Mouse (Mus musculus): ENCODE measurements around the gene Hist1h2af.
"Not testable (repeated sequence)": the region's sequence is repeated elsewhere in the genome, so short reads cannot be mapped to it uniquely, and the experiment has no call there.

Gene Hist1h2af

DNA sequence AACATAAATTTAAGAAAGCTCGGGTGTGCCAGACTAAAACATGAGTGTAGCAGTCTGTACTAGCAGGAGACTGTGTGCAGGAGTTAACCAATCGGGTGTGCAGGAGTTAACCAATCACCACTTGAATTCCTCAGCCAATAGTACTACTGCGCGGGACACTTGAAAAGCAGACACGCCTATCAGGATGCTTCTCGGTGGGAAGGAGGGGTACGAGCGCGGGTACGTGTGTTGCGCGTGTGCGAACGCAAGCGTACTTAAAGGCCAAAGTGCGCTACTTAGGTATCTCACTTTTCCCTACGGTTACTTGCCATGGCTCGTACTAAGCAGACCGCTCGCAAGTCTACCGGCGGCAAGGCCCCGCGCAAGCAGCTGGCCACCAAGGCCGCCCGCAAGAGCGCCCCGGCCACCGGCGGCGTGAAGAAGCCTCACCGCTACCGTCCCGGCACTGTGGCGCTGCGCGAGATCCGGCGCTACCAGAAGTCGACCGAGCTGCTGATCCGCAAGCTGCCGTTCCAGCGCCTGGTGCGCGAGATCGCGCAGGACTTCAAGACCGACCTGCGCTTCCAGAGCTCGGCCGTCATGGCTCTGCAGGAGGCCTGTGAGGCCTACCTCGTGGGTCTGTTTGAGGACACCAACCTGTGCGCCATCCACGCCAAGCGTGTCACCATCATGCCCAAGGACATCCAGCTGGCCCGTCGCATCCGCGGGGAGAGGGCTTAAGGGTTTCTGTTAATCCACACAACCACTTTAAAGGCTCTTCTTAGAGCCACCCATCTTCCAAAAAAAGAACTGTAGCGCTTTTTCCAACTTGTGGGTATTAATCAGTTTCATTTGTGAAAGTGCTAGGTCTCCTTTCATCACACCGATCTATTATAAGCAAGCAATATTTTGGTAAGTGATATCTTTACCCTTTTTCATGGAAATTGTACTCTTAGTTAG is 1.7 kb downstream of the Hist1h2af start, which contains the start of gene Hist1h3g:
Hist1h3g (plus strand) TSS at position 286 of the 939 bp plus-strand sequence.
- DNase-seq (ENCODE audit: low spot score) = peak; percentile 99

DNA sequence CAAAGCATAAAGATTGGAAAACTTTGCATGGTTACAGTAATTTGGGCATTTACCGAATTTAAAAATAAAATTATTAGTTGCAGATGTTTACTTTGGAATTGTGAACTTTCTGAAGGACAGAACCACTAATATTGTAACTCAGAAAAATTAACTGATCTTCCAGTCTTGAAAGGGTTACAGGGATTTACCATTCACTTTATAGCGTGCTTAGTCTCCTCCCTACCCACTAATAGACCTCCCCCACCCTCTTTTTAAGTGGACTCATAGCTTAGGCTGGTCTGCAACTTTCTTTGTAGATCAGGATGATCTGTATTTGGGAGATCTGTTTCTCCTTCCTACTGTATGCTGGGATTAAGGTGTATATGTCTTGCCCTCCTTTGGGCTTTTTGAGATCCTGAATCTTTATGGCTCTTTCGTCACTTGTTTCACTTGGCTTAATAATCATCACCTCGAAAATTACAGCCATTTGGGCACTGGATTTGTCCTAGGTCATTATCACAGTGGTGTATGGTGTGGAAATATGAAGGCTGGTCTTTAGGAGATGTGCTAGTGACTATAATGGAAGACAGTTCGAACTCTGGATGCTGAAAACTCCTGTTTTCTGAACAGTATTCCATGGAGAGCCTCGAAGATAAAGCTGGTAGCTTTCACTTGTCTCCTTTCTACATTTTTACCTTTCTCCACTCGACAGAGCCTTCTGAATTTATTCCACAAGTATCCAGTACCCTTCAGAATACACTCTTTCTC is 2.5 kb downstream of the Hist1h2af start:
- no peak for DNase-seq (ENCODE audit: low spot score)

DNA sequence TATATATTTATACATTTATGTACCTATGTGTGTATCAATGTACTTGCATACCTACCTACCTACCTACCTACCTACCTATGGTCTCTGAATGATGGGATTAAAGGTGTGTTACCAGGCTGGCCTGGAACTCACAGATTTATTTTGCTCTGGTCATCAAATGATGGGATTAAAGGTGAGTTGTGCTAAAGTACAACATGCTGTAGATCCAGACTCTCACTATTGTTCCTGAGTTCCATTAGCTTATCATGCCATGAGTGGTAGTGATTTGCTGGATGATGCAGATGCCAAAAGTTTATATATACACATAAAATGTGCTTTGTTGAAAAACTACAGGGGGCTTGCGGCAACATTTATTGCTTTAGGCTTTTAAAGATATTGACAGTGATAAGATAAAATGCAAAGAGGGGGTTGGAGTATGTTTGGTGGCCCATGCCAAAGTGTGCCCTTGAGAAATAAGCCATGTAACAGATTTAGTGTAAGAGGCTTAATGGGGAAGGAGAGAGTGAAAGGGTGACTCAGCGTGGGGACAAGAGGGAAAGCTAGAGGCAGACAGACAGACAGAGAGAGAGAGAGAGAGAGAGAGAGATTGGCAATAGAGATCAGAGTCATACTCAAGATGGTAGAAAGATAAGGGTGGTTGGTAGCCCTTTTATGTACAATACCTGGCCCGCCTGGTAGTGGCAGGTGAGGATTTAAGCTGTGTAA is 3.5 kb downstream of the Hist1h2af start:
- no peak for DNase-seq (ENCODE audit: low spot score)

DNA sequence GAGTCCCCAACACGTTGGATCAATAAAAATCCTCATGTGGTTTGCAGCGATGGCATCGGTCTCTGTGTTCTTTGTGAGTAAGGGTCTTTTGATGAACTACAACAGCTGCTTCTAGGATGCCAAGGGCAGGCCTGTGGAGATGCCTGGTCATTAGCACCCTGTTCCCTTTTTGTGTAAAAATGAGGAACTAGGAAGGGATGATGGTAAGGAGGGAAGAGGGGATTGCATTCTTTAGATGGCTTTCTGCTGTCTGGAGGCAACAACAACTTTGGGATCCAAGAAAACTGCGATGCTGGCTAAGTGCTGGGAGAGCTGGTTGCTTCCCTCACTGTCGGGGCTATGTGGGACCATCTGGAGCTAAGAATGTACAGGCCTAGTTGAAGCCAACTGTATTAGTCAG is 4.5 kb downstream of the Hist1h2af start:
- DNase-seq (ENCODE audit: low spot score) = no peak

DNA sequence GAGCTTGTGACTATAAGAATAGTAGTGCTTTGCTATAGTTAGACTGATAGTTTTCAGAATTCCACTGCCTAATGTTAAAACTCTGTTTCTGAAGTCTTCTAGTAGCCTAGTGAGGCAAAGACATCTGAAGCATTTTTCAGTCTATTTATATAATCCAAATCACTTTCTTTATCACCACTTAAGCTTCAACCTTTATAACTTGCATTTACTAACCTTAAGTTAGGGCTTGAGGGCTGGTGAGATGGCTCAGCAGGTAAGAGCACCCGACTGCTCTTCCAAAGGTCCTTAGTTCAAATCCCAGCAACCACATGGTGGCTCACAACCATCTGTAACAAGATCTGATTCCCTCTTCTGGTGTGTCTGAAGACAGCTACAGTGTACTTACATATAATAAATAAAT is 6.1 kb downstream of the Hist1h2af start:
- DNase-seq (ENCODE audit: low spot score) = not testable (repeated sequence)

DNA sequence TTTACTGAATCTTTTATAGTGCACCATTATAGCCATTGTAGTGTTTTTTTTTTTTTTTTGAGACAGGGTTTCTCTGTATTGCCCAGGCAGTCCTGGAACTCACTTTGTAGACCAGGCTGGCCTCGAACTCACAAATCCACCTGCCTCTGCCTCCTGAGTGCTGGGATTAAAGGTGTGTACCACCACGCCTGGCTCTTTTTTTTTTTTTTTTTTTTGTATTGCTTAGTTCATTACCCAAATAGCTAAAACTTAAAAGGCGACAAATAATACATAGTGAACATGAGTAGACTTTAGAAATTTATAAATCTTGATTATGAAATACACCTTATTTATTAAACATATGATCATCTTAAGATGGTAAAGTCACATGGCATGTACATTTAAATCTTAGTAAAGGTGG is 7.8 kb downstream of the Hist1h2af start:
- no peak for DNase-seq (ENCODE audit: low spot score)

DNA sequence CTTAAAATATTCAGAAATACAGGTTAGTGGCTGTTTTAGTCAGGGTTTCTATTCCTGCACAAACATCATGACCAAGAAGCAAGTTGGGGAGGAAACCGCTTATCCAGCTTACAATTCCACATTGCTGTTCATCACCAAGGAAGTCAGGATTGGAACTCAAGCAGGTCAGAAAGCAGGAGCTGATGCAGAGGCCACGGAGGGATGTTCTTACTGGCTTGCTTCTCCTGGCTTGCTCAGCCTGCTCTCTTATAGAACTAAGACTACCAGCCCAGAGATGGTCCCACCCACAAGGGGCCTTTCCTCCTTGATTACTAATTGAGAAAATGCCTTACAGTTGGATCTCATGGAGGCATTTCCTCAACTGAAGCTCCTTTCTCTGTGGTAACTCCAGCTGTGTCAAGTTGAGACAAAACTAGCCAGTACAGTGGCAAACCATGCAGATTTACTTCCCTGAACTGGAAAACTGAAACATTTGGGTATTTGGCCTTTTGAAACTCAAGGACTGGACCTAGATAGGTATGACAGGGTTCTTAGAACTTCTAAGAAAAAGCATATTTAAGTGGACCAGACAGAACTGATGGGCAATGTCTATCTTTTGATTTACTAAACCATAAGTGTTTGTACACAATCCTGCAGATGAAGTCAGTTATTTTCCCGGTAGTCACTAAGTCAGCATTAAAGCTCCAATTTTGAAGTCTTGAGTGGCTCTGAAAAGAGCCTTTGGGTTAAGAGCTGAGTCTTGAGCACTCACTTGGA is 8.7 kb downstream of the Hist1h2af start:
- DNase-seq (ENCODE audit: low spot score) = not testable (repeated sequence)

DNA sequence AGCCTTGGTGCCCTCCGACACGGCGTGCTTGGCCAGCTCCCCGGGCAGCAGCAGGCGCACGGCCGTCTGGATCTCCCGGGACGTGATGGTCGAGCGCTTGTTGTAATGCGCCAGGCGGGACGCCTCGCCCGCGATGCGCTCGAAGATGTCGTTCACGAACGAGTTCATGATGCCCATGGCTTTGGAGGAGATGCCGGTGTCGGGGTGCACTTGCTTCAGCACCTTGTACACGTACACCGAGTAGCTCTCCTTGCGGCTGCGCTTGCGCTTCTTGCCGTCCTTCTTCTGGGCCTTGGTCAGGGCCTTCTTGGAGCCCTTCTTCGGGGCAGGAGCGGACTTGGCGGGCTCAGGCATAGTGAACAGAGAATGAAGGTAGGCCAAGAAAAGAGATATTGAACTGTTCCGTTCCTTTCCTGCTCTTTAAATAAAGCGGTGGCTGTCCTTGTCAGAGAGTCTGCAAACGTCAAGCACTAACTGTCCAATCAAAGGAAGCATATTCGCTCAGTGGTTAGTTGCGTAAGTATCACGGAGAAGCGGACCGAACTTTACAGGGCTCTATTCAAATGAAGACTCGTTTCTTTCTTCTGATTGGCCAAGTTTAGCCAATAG is 9.4 kb downstream of the Hist1h2af start, which contains the start of gene Hist1h2bh:
Hist1h2bh (minus strand) TSS at position 394 of the 609 bp plus-strand sequence.
- peak; percentile 95 for DNase-seq (ENCODE audit: low spot score)

DNA sequence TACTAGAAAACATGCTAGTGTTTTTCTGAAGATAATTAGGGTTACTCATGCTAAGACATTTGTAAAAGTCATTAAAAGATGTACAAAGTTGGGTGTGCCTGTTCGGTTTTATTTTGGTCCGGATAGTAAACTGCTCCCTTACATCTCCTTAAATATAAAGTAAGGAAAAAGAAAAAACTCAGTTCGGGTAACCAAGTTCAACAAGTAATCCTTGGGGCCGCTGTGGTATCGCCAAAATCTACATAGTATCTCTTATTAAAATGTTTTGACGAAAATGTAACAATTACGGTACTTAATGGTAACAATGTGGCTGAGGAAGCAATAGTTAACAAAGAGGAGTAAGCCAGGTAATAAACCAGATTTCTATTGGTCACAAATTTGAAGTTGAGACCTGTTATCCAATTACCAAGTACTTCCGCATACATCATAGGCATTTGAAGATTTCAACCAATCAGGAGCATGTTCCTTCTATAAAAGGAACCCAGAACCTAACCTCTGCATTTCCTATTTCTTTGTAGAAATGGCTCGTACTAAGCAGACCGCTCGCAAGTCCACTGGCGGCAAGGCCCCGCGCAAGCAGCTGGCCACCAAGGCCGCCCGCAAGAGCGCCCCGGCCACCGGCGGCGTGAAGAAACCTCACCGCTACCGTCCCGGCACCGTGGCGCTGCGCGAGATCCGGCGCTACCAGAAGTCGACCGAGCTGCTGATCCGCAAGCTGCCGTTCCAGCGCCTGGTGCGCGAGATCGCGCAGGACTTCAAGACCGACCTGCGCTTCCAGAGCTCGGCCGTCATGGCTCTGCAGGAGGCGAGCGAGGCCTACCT is 10.5 kb downstream of the Hist1h2af start, which contains the start of gene Hist1h3f:
Hist1h3f (plus strand) TSS at position 88 of the 822 bp plus-strand sequence.
- DNase-seq (ENCODE audit: low spot score) = peak; percentile 92

DNA sequence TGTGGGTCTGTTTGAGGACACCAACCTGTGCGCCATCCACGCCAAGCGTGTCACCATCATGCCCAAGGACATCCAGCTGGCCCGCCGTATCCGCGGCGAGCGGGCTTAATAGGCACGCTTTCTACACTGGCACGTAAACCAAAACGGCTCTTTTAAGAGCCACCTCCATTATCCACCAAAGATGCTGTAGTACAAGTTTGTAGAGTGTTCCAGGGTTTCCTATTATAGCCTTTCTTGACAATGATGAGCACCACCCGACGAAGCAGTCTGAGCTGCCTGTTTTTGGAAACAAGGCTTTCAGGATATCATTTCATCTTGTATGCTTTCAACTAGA is 11.0 kb downstream of the Hist1h2af start:
- DNase-seq (ENCODE audit: low spot score) = not testable (repeated sequence)

DNA sequence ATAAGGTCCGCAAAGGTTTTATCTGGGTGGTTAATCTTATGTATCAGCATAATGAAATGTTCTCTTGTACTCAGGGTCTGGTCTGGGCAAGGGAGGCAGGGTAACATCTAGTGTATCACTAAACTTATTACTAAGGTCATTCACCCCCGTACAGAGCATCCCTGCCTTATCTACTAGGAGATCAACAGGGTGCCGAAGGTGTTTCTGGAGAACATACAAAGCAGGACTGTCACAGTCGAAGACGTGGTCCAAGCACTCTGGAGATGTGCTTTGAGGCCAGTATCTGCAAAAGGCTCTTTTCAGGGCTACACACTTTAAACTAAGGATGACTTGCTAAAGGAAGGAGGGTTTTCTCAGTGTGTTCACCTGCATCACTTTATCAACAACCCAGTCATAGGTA is 13.0 kb downstream of the Hist1h2af start:
- DNase-seq (ENCODE audit: low spot score) = no peak

DNA sequence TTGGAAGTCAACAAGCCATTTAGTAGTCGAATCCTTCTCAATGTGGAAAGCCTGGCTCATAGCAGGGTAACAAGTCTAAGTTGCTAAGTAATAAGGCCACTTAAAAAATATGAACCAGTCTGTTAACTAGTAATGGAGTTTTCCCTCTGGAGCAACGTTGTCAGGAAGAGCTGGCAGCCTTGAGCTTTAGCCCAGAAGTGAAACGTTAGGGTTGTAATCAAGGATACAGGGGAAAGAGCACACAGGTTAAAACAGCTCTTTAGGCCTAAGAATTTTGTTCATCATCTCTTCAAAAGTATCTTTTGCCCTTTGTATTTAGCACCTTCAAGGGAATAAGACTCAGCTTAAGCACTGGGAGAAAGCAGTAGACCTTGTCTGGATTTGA is 17.0 kb downstream of the Hist1h2af start:
- peak; percentile 63 for DNase-seq (ENCODE audit: low spot score)

DNA sequence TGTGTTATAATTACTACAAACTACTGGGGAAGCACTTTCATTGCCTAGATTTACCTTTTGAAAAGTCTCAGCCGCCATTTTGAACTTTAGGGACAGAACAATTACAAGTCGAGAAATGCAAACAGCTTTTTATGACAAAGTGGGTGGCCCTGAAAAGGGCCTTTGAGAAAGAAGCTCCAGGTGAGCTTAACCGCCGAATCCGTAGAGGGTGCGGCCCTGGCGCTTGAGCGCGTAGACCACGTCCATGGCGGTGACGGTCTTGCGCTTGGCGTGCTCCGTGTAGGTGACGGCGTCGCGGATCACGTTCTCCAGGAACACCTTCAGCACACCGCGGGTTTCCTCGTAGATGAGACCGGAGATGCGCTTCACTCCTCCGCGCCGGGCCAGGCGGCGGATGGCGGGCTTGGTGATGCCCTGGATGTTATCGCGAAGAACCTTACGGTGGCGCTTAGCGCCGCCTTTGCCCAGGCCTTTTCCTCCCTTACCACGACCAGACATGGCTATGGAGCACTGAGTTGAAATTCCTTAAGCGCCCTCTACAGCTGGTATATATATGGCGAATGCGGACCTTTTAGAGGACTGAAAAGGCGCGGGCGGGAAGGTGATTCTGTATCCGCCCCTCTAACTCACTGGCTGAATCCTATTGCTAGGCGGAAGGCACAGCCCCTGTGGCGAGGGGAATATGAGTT is 17.6 kb downstream of the Hist1h2af start, which contains the start of gene Hist1h4f:
Hist1h4f (minus strand) TSS at position 503 of the 689 bp plus-strand sequence.
- peak; percentile 95 for DNase-seq (ENCODE audit: low spot score)

DNA sequence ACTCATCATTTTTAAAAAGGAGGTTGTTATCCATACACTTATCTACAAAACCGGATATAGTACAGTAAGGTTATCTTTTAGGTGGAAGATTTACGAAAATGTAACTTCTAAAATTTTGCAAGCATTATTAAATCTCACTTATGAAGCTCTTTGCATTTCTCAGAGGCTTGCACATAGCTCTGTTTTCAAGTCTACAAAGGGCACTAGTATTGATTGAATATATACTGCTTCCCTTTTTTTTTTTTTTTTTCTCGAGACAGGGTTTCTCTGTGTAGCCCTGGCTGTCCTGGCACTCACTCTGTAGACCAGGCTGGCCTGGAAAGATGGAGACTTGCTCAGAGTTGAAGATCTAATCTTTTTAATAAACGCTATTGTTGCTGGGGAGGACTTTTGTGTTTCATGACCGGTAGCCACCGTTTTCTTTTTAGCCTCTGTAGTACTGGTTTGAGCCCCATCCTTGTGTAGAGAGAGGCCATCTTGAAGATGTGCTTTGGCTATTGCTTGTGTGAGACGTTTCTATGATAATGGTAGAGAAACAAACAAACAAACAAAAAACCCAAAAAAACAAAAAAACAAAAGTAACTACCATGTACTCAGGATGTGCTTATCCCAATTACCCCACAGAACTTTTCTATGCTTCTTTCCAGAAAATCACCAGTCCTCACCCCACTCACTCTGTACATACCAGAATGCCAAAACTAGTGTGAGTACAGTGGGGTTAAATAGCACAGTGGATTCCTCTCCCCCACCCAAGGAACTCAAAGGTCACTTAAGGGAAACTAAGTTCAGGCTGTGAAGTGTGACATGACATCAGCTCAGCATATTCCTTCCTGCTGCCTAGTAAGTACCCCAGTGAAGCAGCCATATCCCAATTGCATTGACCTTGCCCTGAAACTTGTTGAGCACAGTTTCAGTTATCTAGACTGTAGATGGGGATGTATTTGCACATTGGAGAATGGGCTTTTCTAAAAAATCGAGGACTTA is 18.5 kb downstream of the Hist1h2af start:
- DNase-seq (ENCODE audit: low spot score) = peak; percentile 12

DNA sequence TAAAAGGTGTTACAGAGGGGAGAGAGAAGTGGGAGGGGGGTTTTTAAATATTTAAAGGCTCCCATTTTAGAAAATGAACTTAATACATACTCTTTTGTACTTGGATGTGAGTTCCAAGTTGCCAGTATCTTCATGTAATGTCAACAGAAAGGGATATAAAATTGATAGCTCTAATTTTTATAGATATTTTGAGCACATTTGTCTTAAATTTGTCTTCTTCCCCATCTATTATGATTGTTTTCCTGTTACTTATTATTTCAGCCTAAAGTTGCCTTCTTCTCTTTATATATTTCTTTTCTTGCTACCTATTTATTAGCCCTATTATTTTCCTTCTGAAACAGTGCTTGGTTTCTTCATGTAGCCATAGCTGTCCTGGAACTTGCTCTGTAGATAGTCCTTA is 19.3 kb downstream of the Hist1h2af start, which contains the start of gene Hist1h1d:
Hist1h1d (plus strand) TSS at position 301 of the 400 bp plus-strand sequence.
- DNase-seq (ENCODE audit: low spot score) = no peak

DNA sequence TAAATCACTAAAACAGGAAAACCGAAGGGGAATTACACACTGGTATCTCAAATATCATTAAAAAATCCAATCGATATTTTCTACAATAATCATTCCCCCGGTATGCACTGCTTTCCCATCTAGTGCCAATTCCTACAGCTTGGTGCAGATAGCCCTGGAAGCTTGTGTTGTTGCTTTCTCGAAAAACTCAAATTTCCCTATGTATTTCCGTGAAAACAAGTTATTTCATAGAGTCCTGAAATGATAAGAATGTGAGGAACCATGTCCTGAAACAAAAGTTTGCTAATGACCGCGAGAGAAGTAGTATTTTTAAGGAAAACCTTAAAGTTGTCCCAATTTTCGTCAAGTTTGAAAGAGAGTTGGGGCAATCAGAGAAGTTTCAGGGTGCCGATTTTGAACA is 20.7 kb downstream of the Hist1h2af start:
- no peak for DNase-seq (ENCODE audit: low spot score)

DNA sequence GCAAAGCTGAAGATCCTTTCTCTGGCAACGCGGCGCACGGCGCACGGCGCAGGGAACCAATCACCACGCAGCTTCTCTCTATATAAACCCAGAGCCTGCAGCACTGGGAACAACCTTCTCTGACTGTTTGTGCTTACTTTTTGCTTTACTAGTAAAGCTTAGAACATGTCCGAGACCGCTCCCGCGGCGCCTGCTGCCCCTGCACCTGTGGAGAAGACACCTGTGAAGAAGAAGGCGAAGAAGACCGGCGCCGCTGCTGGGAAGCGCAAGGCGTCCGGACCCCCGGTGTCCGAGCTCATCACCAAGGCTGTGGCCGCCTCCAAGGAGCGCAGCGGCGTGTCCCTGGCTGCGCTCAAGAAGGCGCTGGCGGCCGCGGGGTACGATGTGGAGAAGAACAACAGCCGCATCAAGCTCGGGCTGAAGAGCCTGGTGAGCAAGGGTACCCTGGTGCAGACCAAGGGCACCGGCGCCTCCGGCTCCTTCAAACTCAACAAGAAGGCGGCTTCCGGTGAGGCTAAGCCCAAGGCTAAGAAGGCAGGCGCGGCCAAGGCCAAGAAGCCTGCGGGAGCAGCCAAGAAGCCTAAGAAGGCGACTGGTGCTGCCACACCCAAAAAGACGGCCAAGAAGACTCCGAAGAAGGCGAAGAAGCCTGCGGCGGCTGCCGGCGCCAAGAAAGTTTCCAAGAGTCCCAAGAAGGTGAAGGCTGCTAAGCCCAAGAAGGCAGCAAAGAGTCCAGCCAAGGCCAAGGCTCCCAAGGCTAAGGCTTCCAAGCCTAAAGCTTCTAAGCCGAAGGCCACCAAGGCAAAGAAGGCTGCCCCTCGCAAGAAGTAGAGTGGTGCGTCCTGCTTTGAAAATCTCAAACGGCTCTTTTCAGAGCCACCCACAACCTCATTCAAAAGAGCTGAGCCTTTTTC is 21.5 kb downstream of the Hist1h2af start:
- peak; percentile 92 for DNase-seq (ENCODE audit: low spot score)
